Mouse (Mus musculus): ENCODE results near the gene Actl7a. TPM values are rescaled to one million over a fixed set of nuclear protein-coding genes. Genes with fewer than 3 reads are reported as not detected.

Actl7a gene
- total and polyA plus RNA-seq, 3 experiments: 0.11 to 0.15 TPM; not detected in 1

DNA sequence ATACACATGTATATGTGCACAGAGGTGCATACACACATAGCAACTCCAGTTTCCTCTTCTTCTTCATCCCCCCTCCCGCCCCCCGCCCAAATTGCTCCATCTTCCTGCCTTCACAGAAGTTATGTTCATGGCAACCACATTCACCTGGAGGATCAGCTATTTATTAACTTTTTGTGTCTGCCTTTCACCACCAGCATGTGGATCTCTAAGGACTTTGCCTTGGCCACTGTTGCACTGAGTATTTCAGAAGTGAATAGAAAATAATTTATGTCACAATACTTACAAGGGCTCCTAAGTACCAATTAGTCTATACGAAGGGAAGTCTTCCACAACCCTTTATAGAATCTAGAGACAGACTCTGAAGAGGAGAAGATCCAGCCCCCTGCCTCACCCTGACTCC lies 25.3 kb upstream of the Actl7a start:
- Histone ChIP-seq H3K36me3 (ENCODE audit: control insufficient read depth in 1 of 2, insufficient read depth in 2 of 2, low read length in 2 of 2) (no peaks in the 10 kb centered on the region), H3K27me3 (ENCODE audit: control insufficient read depth in 1 of 2, insufficient read depth in 2 of 2, low read length in 2 of 2) (no peaks in the 10 kb centered on the region), H3K79me2 (ENCODE audit: control insufficient read depth, insufficient read depth, low read length, poor library complexity) (no peaks in the 10 kb centered on the region), H3K4me1 (ENCODE audit: control insufficient read depth in 1 of 2, insufficient read depth in 2 of 2, low read length in 2 of 2) (no peaks in the 10 kb centered on the region), H3K9me3 (replicated peaks; ENCODE audit: insufficient read depth, low read length) (no peaks in the 10 kb centered on the region), H3K27ac (ENCODE audit: control insufficient read depth, low read depth, low read length) (no peak overlapping the region), H3K9ac (ENCODE audit: control insufficient read depth, low read depth, low read length, poor library complexity, severe bottlenecking) (no peak overlapping the region), H3K4me3 (ENCODE audit: control insufficient read depth in 1 of 2, insufficient read depth in 1 of 2, low read depth in 2 of 2, low read length in 2 of 2) (no peak overlapping the region)
- no peak for DNase-seq (ENCODE audit: low read depth, low spot score)
- TF ChIP-seq HCFC1 (IDR thresholded peaks at IDR 0.05; ENCODE audit: low read depth, low read length): no peak

DNA sequence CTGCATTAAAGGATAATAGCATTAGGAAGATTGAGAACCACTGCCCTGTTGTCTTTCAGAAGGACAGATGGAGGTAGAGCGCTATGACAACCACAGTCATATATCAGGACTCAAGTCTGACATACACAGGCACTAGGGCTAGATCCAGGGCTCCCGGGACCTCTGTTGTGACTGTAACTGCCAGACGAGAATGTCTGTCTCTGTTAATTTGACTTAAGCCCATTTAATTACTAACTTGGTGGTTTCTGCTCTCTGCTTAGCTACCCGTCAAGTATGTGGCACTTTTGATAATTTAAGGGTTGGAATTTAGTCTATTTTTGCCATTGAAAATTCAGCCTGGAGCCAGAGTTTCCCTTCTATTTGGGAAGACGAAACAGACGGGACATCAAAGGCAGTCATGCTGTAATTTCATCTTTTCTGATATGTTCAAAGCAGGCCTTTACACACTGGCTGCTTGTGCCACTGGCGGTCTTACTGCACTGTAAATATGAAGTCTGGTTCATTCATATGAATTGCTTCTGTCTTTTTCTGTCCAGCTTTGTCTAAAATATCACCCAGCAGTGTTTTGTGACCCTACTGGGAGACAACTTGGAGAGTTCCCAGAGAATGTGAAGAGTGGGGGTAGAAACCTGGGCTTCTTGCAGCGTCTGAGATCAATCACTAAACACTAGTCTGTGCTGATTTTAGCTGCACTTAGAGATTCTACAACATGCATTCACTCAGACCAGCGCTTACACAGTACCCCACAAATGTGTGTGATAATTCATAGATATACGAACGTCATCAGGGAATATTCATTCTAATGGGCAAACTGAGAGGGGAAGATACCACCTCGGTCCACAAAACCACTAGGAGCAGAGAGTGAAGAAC lies 24.4 kb upstream of the Actl7a start:
- Histone ChIP-seq H3K4me3 (ENCODE audit: control insufficient read depth in 1 of 2, insufficient read depth in 1 of 2, low read depth in 2 of 2, low read length in 2 of 2) (no peak overlapping the region), H3K27ac (ENCODE audit: control insufficient read depth, low read depth, low read length) (no peak overlapping the region), H3K79me2 (ENCODE audit: control insufficient read depth, insufficient read depth, low read length, poor library complexity) (no peaks in the 10 kb centered on the region), H3K4me1 (ENCODE audit: control insufficient read depth in 1 of 2, insufficient read depth in 2 of 2, low read length in 2 of 2) (no peaks in the 10 kb centered on the region), H3K27me3 (ENCODE audit: control insufficient read depth in 1 of 2, insufficient read depth in 2 of 2, low read length in 2 of 2) (no peaks in the 10 kb centered on the region), H3K9ac (ENCODE audit: control insufficient read depth, low read depth, low read length, poor library complexity, severe bottlenecking) (no peak overlapping the region), H3K9me3 (replicated peaks; ENCODE audit: insufficient read depth, low read length) (no peaks in the 10 kb centered on the region), H3K36me3 (ENCODE audit: control insufficient read depth in 1 of 2, insufficient read depth in 2 of 2, low read length in 2 of 2) (no peaks in the 10 kb centered on the region)
- TF ChIP-seq EP300 (IDR thresholded peaks at IDR 0.05; ENCODE audit: low read depth in 1 of 2, low read length in 2 of 2) (no peak), MYC (IDR thresholded peaks at IDR 0.05; ENCODE audit: low read depth, low read length) (no peak), MAZ (IDR thresholded peaks at IDR 0.05; ENCODE audit: low read depth, low read length) (no peak), E2F4 (IDR thresholded peaks at IDR 0.05; ENCODE audit: borderline replicate concordance, low read depth, low read length) (no peak), ZNF384 (IDR thresholded peaks at IDR 0.05; ENCODE audit: low read depth, low read length) (no peak), BHLHE40 (IDR thresholded peaks at IDR 0.05; ENCODE audit: borderline replicate concordance, low read depth, low read length) (no peak), CHD2 (IDR thresholded peaks at IDR 0.05; ENCODE audit: low read length) (no peak), NRF1 (IDR thresholded peaks at IDR 0.05; ENCODE audit: insufficient read depth, low read depth, low read length, poor library complexity, severe bottlenecking) (no peak), ZMIZ1 (IDR thresholded peaks at IDR 0.05; ENCODE audit: low read depth, low read length) (no peak), USF1 (IDR thresholded peaks at IDR 0.05; ENCODE audit: low read depth, low read length) (no peak), MAX (IDR thresholded peaks at IDR 0.05; ENCODE audit: low read length) (no peak), ELF1 (IDR thresholded peaks at IDR 0.05; ENCODE audit: low read depth, low read length) (no peak), MXI1 (IDR thresholded peaks at IDR 0.05; ENCODE audit: low read depth, low read length) (no peak)
- no peak for DNase-seq (ENCODE audit: low read depth, low spot score)
